Mouse (Mus musculus) embryonic fibroblast, embryonic 13.5 days (primary cell): ENCODE data around the gene Nrbp1.

Experiments used
- CTCF ChIP-seq: IDR thresholded peaks from 2 replicates; pipeline ENCODE4 v1.5.1; 2011; ENCODE audit warnings: mild to moderate bottlenecking, control low read depth, low read length, moderate library complexity, borderline replicate concordance; ENCODE audit not compliant: insufficient read depth
- POLR2A ChIP-seq: IDR thresholded peaks from 2 replicates; pipeline ENCODE4 v1.6.1; 2011; ENCODE audit warnings: low read depth, mild to moderate bottlenecking, control low read depth, low read length, moderate library complexity

- TF ChIP-seq CTCF (no peak), POLR2A (no peak)
These were observed 21.2 kb upstream of the Nrbp1 start for GRCm38 (mm10) chr5:31219474-31219873.
